Mouse (Mus musculus) hindbrain, embryonic 16.5 days (tissue): ENCODE results near the gene Cd53. TPM values are rescaled to one million over a fixed set of nuclear protein-coding genes. Genes with fewer than 3 reads are reported as not detected.

Experiments used
- ATAC-seq: fragments of 200-750 bp; cut with Nextera tagmentation; 2 replicates; pipeline ENCODE4 v1.8.0; 2017; ENCODE audit warnings: moderate TSS enrichment, moderate library complexity
- H3K27ac ChIP-seq: fragments of 300-500 bp; sonication (generic); 2 replicates; pipeline ENCODE4 v1.5.1; 2014; ENCODE audit warnings: low read depth, mild to moderate bottlenecking, control low read depth, low read length, moderate library complexity
- H3K27me3 ChIP-seq: fragments of 300-500 bp; sonication (generic); replicated peaks from 2 replicates; pipeline ENCODE4 v1.6.1; 2014; ENCODE audit warnings: low read length; ENCODE audit not compliant: control insufficient read depth, insufficient read depth
- H3K36me3 ChIP-seq: fragments of 300-500 bp; sonication (generic); 2 replicates; pipeline ENCODE4 v1.6.1; 2014; ENCODE audit warnings: mild to moderate bottlenecking, low read length, moderate library complexity, mixed read lengths; ENCODE audit not compliant: control insufficient read depth, insufficient read depth
- H3K4me1 ChIP-seq: fragments of 300-500 bp; sonication (generic); 2 replicates; pipeline ENCODE4 v1.6.1; 2014; ENCODE audit warnings: low read depth, low read length; ENCODE audit not compliant: control insufficient read depth, insufficient read depth
- H3K4me2 ChIP-seq: fragments of 300-500 bp; sonication (generic); 2 replicates; pipeline ENCODE4 v1.6.1; 2014; ENCODE audit warnings: mild to moderate bottlenecking, low read length, control low read depth, moderate library complexity
- H3K4me3 ChIP-seq: fragments of 300-500 bp; sonication (generic); 2 replicates; pipeline ENCODE4 v1.5.1; 2014; ENCODE audit warnings: mild to moderate bottlenecking, low read length, control low read depth, moderate library complexity
- H3K9ac ChIP-seq: fragments of 300-500 bp; sonication (generic); 2 replicates; pipeline ENCODE4 v1.6.1; 2014; ENCODE audit warnings: low read depth, mild to moderate bottlenecking, control low read depth, low read length, moderate library complexity
- H3K9me3 ChIP-seq: fragments of 300-500 bp; sonication (generic); 2 replicates; pipeline ENCODE4 v1.6.1; 2014; ENCODE audit warnings: mild to moderate bottlenecking, low read length, moderate library complexity; ENCODE audit not compliant: control insufficient read depth
- WGBS: fragments of 180-500 bp; shearing (Covaris S2); extraction: QIAGEN DNeasy Blood & Tissue Kit; methylation state at CpG from one replicate; pipeline ENCODE4 v1.1.7; 2014; 5-methylcytosine and 5-hydroxymethylcytosine counted together
- polyA plus RNA-seq: library from polyadenylated mRNA; unstranded; fragments of >200 nt; fragmentation: Nextera tagmentation; extraction: Ambion mirVana; gene quantifications from 2 replicates; pipeline ENCODE4 v1.2.1, GENCODE M21; 2015

Cd53 gene
- polyA plus RNA-seq, 1 experiment from 2014 or later = 5.3 TPM

- Histone ChIP-seq H3K36me3 (no peaks in the 10 kb centered on the region), H3K4me3 (no peak overlapping the region), H3K9me3 (no peaks in the 10 kb centered on the region), H3K27ac (no peak overlapping the region), H3K4me2 (no peak overlapping the region), H3K4me1 (no peaks in the 10 kb centered on the region), H3K9ac (no peak overlapping the region), H3K27me3 (no peaks in the 10 kb centered on the region)
- 90% methylated on average over 1 of the region's 1 CpGs for WGBS
- ATAC-seq = no peak
Observed at GRCm38 (mm10) chr3:106771834-106772233, 18.1 kb downstream of the Cd53 start.

GRCm38 (mm10) chr3:106755898-106756297, 34.1 kb downstream of the Cd53 start:
- Histone ChIP-seq H3K9ac (no peak overlapping the region), H3K27me3 (no peaks in the 10 kb centered on the region), H3K36me3 (no peaks in the 10 kb centered on the region), H3K4me2 (no peak overlapping the region), H3K9me3 (no peaks in the 10 kb centered on the region), H3K4me1 (no peaks in the 10 kb centered on the region), H3K4me3 (no peak overlapping the region), H3K27ac (no peak overlapping the region)
- 71% methylated on average over 1 of the region's 1 CpGs for WGBS
- ATAC-seq = no peak

- peak; percentile 93 for ATAC-seq
- H3K9me3 ChIP-seq = peaks cover 13% of the 10 kb centered on the region
- peak overlapping the region; percentile 77 for H3K4me2 ChIP-seq
- peak overlapping the region; percentile 67 for H3K4me3 ChIP-seq
- H3K36me3 ChIP-seq = no peaks in the 10 kb centered on the region
- peak overlapping the region; percentile 96 for H3K27ac ChIP-seq
- H3K4me1 ChIP-seq = peaks cover 2% of the 10 kb centered on the region; the same call in 1 of the 2 replicates
- 2% methylated on average over 33 of the region's 33 CpGs for WGBS
- H3K9ac ChIP-seq = peak overlapping the region; percentile 74
- peaks cover 3% of the 10 kb centered on the region; the same call in 1 of the 2 replicates for H3K27me3 ChIP-seq
Observed at GRCm38 (mm10) chr3:106722028-106722945, 67.7 kb downstream of the Cd53 start.

- WGBS = 3% methylated on average over 31 of the region's 31 CpGs
- Histone ChIP-seq H3K9me3 (peaks cover 10% of the 10 kb centered on the region; the same call in 1 of the 2 replicates), H3K27ac (peak overlapping the region; percentile 96), H3K27me3 (peaks cover 3% of the 10 kb centered on the region; the same call in 1 of the 2 replicates), H3K4me1 (peaks cover 2% of the 10 kb centered on the region; the same call in 1 of the 2 replicates), H3K9ac (peak overlapping the region; percentile 74), H3K4me2 (peak overlapping the region; percentile 77), H3K4me3 (peak overlapping the region; percentile 67), H3K36me3 (no peaks in the 10 kb centered on the region)
- ATAC-seq = peak; percentile 99
Observed at GRCm38 (mm10) chr3:106721397-106722027, 68.4 kb downstream of the Cd53 start.

Other genes with a start within 250 kb of the Cd53 start
- gene Dram2, start 242.4 kb downstream of the Cd53 start, polyA plus RNA-seq = 65.5 and 72.5 TPM in 2 replicates
- gene Cept1, start 242.3 kb downstream of the Cd53 start, polyA plus RNA-seq = 49.8 and 50.8 TPM in 2 replicates
- gene Lrif1, start 105.2 kb downstream of the Cd53 start, polyA plus RNA-seq = 15.0 and 19.2 TPM in 2 replicates
- not detected in 2 replicates for gene Olfr266, start 36.1 kb upstream of the Cd53 start, polyA plus RNA-seq
- 10.3 and 11.3 TPM in 2 replicates for gene Kcna3, start 246.0 kb upstream of the Cd53 start, polyA plus RNA-seq